Mouse (Mus musculus) heart, embryonic 11.5 days (tissue): ENCODE data around the gene Dyrk1a. TPM values are rescaled to one million over a fixed set of nuclear protein-coding genes. Genes with fewer than 3 reads are reported as not detected.

Experiments used
- ATAC-seq: fragments of 200-750 bp; cut with Nextera tagmentation; replicated peaks from 2 replicates; pipeline ENCODE4 v1.8.0; 2017; ENCODE audit warnings: moderate library complexity; ENCODE audit not compliant: insufficient number of reproducible peaks, low FRiP score, low TSS enrichment
- H3K27ac ChIP-seq: fragments of 300-500 bp; sonication (generic); 2 replicates; pipeline ENCODE4 v1.5.1; 2014; ENCODE audit warnings: mild to moderate bottlenecking, low read depth, low read length
- H3K27me3 ChIP-seq: fragments of 300-500 bp; sonication (generic); 2 replicates; pipeline ENCODE4 v1.6.1; 2014; ENCODE audit warnings: mild to moderate bottlenecking, low read length, mixed read lengths; ENCODE audit not compliant: control insufficient read depth, insufficient read depth
- H3K36me3 ChIP-seq: fragments of 300-500 bp; sonication (generic); 2 replicates; pipeline ENCODE4 v1.6.1; 2014; ENCODE audit warnings: mild to moderate bottlenecking, low read length, moderate library complexity, mixed read lengths; ENCODE audit not compliant: control insufficient read depth, insufficient read depth
- H3K4me1 ChIP-seq: fragments of 300-500 bp; sonication (generic); 2 replicates; pipeline ENCODE4 v1.6.1; 2014; ENCODE audit warnings: low read length; ENCODE audit not compliant: control insufficient read depth, insufficient read depth
- H3K4me2 ChIP-seq: fragments of 300-500 bp; sonication (generic); 2 replicates; pipeline ENCODE4 v1.6.1; 2014; ENCODE audit warnings: mild to moderate bottlenecking, moderate library complexity
- H3K4me3 ChIP-seq: fragments of 300-500 bp; sonication (generic); 2 replicates; pipeline ENCODE4 v1.5.1; 2014; ENCODE audit warnings: low read depth, low read length
- H3K9ac ChIP-seq: fragments of 300-500 bp; sonication (generic); 2 replicates; pipeline ENCODE4 v1.6.1; 2014; ENCODE audit warnings: mild to moderate bottlenecking, low read depth, low read length, moderate library complexity
- H3K9me3 ChIP-seq: fragments of 300-500 bp; sonication (generic); replicated peaks from 2 replicates; pipeline ENCODE4 v1.6.1; 2016; ENCODE audit warnings: low read length; ENCODE audit not compliant: control insufficient read depth
- WGBS: fragments of 180-500 bp; shearing (Covaris S2); extraction: QIAGEN DNeasy Blood & Tissue Kit; methylation state at CpG from one replicate; pipeline ENCODE4 v1.1.7; 2014; ENCODE audit not compliant: insufficient replicate concordance; 5-methylcytosine and 5-hydroxymethylcytosine counted together
- polyA plus RNA-seq: library from polyadenylated mRNA; unstranded; fragments of >200 nt; fragmentation: Nextera tagmentation; extraction: Ambion mirVana; gene quantifications from 2 replicates; pipeline ENCODE4 v1.2.1, GENCODE M21; 2014

The Dyrk1a gene
- polyA plus RNA-seq, 1 experiment from 2014 or later = 11.6 TPM

DNA sequence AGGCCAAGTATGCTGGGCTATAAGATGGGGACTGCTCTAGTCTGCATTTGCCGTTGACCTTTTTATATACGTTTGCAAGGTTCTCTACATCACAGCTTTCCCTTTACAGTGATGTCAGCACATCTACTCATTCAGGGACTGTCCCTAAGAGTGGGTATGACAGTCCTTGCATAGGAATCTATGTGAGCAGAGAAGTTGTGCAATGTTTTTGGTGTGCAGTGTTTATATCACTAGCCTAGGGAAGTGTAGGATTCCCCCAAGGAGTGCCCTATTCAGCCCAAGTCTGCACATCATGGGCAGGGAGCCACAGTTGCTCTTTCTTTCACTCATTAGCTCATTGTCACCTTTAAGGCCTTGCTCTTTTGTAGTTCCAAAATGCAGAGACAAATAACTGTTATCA is 78.1 kb downstream of the Dyrk1a start:
- Histone ChIP-seq H3K27me3 (no peaks in the 10 kb centered on the region), H3K27ac (no peak overlapping the region), H3K4me2 (no peak overlapping the region), H3K9me3 (no peaks in the 10 kb centered on the region), H3K9ac (no peak overlapping the region), H3K4me3 (no peak overlapping the region), H3K4me1 (peaks cover 39% of the 10 kb centered on the region), H3K36me3 (no peaks in the 10 kb centered on the region)
- no peak for ATAC-seq
- WGBS = 84% methylated on average over 2 of the region's 2 CpGs

GRCm38 (mm10) chr16:94649861-94650260 is 80.1 kb downstream of the Dyrk1a start:
- Histone ChIP-seq H3K27me3 (no peaks in the 10 kb centered on the region), H3K4me3 (no peak overlapping the region), H3K4me2 (no peak overlapping the region), H3K4me1 (peaks cover 41% of the 10 kb centered on the region), H3K9ac (no peak overlapping the region; the same call in 1 of the 2 replicates), H3K9me3 (no peaks in the 10 kb centered on the region), H3K36me3 (no peaks in the 10 kb centered on the region), H3K27ac (no peak overlapping the region; the same call in 1 of the 2 replicates)
- ATAC-seq = no peak
- 82% methylated on average over 3 of the region's 3 CpGs for WGBS

- Histone ChIP-seq H3K4me1 (peaks cover 32% of the 10 kb centered on the region), H3K27ac (no peak overlapping the region), H3K4me3 (no peak overlapping the region), H3K9me3 (no peaks in the 10 kb centered on the region), H3K9ac (no peak overlapping the region), H3K27me3 (no peaks in the 10 kb centered on the region), H3K36me3 (no peaks in the 10 kb centered on the region), H3K4me2 (no peak overlapping the region)
- 70% methylated on average over 4 of the region's 4 CpGs for WGBS
- no peak for ATAC-seq
Observed at GRCm38 (mm10) chr16:94652091-94652713, 82.4 kb downstream of the Dyrk1a start.

GRCm38 (mm10) chr16:94655083-94655482 is 85.3 kb downstream of the Dyrk1a start:
- H3K9ac ChIP-seq = no peak overlapping the region
- no peak overlapping the region for H3K27ac ChIP-seq
- H3K4me3 ChIP-seq = no peak overlapping the region
- H3K4me1 ChIP-seq = peaks cover 6% of the 10 kb centered on the region; the same call in 1 of the 2 replicates
- peaks cover under 1% of the 10 kb centered on the region; the same call in 1 of the 2 replicates for H3K36me3 ChIP-seq
- H3K4me2 ChIP-seq = no peak overlapping the region
- H3K9me3 ChIP-seq = no peaks in the 10 kb centered on the region
- 74% methylated on average over 6 of the region's 6 CpGs for WGBS
- no peaks in the 10 kb centered on the region for H3K27me3 ChIP-seq
- no peak for ATAC-seq

DNA sequence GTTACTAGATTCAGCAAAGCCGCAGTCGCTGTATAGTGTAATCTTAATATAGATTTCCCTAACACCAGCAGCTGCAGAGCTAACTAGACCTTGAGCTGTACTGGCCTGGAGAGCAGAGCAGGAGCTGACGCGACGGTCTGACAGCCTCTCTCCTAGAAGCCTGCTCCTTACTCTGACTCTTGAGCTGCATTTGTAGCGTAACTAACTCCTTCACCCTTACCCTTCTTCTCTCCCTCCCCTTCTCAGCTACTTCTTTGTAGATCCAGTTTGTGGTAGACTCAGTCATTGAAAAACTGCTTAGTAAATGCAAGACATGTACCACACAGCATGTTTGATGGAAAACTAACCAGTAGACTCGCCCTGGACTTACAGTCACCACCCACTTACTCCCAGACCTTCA is 87.1 kb downstream of the Dyrk1a start:
- no peaks in the 10 kb centered on the region for H3K9me3 ChIP-seq
- no peak overlapping the region for H3K27ac ChIP-seq
- WGBS = 60% methylated on average over 7 of the region's 7 CpGs
- H3K9ac ChIP-seq = no peak overlapping the region
- no peaks in the 10 kb centered on the region for H3K27me3 ChIP-seq
- H3K4me1 ChIP-seq = peaks cover 5% of the 10 kb centered on the region; the same call in 1 of the 2 replicates
- no peak for ATAC-seq
- H3K4me3 ChIP-seq = no peak overlapping the region
- no peak overlapping the region for H3K4me2 ChIP-seq
- H3K36me3 ChIP-seq = peaks cover 2% of the 10 kb centered on the region; the same call in 1 of the 2 replicates

GRCm38 (mm10) chr16:94659394-94659793 is 89.6 kb downstream of the Dyrk1a start:
- Histone ChIP-seq H3K9me3 (no peaks in the 10 kb centered on the region), H3K9ac (no peak overlapping the region), H3K4me2 (no peak overlapping the region), H3K4me1 (no peaks in the 10 kb centered on the region; the same call in 1 of the 2 replicates), H3K36me3 (peaks cover 2% of the 10 kb centered on the region; the same call in 1 of the 2 replicates), H3K27ac (no peak overlapping the region), H3K4me3 (no peak overlapping the region), H3K27me3 (no peaks in the 10 kb centered on the region)
- WGBS = 91% methylated on average over 7 of the region's 7 CpGs
- ATAC-seq = no peak

- no peaks in the 10 kb centered on the region for H3K27me3 ChIP-seq
- no peak for ATAC-seq
- H3K27ac ChIP-seq = no peak overlapping the region
- peaks cover 2% of the 10 kb centered on the region; the same call in 1 of the 2 replicates for H3K36me3 ChIP-seq
- no peaks in the 10 kb centered on the region for H3K9me3 ChIP-seq
- H3K4me3 ChIP-seq = no peak overlapping the region
- H3K4me2 ChIP-seq = no peak overlapping the region
- H3K4me1 ChIP-seq = no peaks in the 10 kb centered on the region; the same call in 1 of the 2 replicates
- 90% methylated on average over 8 of the region's 8 CpGs for WGBS
- H3K9ac ChIP-seq = no peak overlapping the region
Observed at GRCm38 (mm10) chr16:94660221-94660620, 90.4 kb downstream of the Dyrk1a start.

DNA sequence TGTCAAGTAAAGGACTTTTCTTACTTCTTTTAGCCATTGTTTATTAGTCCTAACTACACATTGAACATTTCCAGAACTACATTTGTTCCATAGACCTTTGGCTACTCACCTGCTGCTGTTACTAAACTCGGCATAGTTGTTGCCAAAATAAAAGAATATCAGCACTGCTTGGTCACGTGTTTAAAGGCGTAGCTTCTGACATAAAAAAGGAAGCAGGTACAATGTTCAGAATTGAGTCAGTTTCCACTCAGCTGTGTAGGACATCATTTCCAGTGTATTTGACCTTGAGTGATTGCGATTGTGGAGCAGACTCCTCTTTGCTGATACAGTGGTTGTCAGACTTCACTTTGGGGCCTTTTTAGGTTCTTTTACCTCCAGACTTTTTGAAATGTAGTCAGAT is 97.7 kb downstream of the Dyrk1a start:
- H3K9ac ChIP-seq = no peak overlapping the region
- H3K27me3 ChIP-seq = no peaks in the 10 kb centered on the region
- ATAC-seq = no peak
- H3K4me3 ChIP-seq = no peak overlapping the region
- no peaks in the 10 kb centered on the region for H3K9me3 ChIP-seq
- H3K27ac ChIP-seq = no peak overlapping the region
- 85% methylated on average over 4 of the region's 4 CpGs for WGBS
- H3K4me2 ChIP-seq = no peak overlapping the region
- H3K4me1 ChIP-seq = no peaks in the 10 kb centered on the region
- peaks cover 20% of the 10 kb centered on the region for H3K36me3 ChIP-seq

- no peaks in the 10 kb centered on the region for H3K27me3 ChIP-seq
- H3K36me3 ChIP-seq = peaks cover 26% of the 10 kb centered on the region
- no peak overlapping the region for H3K4me2 ChIP-seq
- no peak for ATAC-seq
- WGBS = 90% methylated on average over 9 of the region's 9 CpGs
- H3K9ac ChIP-seq = no peak overlapping the region
- no peak overlapping the region for H3K27ac ChIP-seq
- H3K9me3 ChIP-seq = no peaks in the 10 kb centered on the region
- no peak overlapping the region for H3K4me3 ChIP-seq
- no peaks in the 10 kb centered on the region for H3K4me1 ChIP-seq
Observed at GRCm38 (mm10) chr16:94671313-94671712, 101.5 kb downstream of the Dyrk1a start.
